Mouse (Mus musculus): ENCODE data around the gene Mex3a.
"Not testable (repeated sequence)": the region's sequence is repeated elsewhere in the genome, so short reads cannot be mapped to it uniquely, and the experiment has no call there.

Mex3a gene

DNA sequence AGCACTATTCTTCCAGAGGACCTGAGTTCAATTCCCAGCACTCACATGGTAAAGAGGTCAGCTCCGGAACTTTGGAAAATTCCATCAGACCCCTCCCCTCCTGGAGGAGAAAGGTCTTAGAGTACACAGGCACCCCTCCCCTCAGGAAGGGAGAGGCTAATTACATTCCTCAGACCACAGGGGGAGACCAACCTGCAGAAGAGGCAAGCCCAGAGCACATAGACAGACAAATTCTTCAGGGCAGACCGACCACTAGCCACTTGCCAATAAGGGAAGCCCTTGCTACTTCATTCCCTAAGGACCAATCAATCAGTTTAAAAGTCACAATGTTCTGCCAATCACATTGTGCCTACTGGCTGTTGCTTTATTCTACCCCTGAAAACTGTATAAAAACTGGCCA lies 40.6 kb downstream of the Mex3a start:
- DNase-seq: no peak

DNA sequence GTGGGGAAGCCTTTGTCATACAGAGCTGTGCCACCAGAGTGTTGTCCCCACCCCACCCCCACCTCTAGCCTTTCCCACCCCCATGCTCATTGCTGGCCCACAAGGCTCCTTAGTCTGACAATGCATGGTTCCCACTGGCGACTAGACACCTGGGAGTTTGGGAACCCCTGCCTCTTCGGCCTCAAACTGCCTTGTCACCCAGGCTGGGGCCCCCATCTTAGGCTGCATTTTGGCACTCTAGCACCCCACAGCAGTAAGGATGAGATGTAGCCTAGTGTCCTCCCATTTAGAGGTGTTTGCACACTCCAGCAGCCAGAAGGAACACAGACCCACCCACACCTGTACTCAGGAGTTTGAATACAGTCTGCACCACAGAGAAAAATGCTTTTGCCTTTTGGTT lies 41.6 kb downstream of the Mex3a start:
- DNase-seq: no peak

DNA sequence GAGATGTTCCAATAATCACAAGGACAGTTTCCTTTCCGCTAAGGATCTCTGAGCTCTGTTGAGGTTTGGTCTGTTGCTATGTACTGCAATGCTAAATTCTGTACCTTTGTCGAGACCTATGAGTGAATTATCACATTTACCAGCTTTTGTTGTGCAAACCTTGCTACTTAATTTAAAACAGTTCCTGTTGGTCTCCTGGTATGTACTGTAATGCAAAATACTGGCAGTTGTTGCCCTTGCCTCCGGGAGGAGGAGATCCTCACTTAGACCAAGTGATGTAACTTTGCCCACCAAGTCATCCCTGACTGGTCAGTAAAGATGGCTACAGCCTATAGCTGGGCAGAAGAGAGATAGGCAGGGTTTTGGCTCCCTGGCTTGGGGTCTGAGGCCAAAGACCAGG lies 43.3 kb downstream of the Mex3a start, which contains the start of gene Ssr2:
Ssr2 (plus strand) TSS at position 337 of the 400 bp plus-strand sequence.
- DNase-seq: no peak

DNA sequence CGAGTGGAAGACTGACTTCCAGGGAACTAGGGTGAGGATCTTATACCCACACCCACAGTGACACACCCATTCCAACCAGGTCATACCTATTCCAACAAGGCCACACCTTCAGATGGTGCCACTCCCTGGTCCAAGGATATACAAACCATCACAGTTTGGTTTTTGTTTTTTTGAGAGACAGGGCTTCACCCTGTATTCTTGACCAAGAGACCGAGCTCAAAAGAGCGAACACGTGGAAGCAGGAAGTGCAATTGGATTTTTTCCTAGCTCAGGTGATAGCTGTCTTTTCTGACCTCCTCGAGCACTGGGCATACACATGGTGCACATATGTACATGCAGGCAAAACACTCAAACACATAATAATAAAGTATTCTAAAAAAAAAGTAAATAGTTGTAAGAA lies 45.7 kb downstream of the Mex3a start:
- not testable (repeated sequence) for DNase-seq

DNA sequence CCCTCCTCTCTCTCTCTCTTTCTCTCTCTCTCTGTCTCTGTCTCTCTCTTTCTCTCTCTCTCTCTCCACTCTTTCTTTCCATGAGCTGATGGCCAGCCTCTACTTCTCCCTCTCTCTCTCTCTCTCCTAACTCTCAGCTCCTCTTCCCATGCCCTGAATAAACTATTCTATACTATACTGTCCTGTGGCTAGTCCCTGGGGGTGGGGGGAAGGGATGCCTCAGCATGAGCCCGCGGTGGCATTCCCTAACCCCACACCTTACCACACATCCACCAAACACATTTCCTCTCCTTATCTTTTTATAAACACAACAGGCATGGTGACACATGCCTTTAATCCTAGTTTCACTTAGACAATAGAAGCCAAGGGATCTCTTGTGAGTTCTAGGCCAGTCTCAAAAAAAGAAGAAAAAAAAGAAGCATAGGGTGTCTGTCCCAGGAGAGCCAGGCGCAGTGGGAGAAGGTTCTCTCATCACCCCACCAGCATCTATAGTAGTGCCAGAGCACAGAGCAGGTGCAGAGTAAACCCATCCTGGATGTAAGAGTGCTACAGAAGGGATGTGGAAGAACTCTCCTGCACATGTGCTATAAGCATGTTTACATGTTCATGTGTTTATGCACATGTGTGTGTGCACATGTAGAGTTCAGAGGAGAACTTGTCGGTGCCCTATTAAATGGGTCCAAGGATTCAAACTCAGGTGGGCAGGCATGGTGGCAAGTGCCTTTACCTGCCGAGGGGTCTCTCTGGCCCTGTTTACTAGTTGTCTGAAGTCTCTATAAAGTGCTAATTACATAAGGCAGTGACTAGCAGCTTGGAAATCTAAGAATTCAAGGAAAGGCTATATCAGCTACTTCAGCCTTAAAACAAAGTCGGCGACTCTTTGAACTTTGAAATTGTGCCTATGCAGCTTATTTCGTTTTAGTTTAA lies 46.6 kb downstream of the Mex3a start:
- no peak for DNase-seq

DNA sequence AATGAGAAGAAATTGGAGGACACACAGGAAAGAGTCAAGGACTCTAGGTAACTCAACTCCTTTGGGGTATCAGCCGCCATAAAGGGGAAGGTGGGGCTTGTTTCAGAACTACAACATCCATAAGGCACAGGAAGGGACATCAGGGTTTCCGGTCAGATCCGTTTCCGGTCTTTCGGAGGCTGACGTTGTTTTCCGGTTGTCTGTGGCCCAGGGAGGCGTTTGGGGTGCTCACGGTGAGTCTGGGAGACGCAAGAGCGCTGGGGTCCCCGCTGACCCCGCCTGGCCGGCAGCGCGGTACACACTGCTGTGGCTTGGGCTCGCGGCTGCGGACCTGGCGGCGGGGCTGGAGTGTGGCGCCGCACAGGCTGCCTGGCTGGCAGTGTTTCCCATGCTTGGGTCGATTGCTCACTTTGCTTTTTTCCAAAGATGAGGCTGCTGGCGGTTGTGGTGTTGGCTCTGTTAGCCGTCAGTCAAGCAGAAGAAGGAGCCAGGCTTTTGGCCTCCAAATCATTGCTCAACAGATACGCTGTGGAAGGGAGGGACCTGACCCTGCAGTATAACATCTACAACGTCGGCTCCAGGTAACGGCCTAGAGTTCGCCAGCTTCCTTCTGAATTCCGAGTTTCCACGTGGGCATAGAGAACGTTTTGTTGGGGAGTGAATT lies 47.4 kb downstream of the Mex3a start:
- peak; percentile 85 for DNase-seq

DNA sequence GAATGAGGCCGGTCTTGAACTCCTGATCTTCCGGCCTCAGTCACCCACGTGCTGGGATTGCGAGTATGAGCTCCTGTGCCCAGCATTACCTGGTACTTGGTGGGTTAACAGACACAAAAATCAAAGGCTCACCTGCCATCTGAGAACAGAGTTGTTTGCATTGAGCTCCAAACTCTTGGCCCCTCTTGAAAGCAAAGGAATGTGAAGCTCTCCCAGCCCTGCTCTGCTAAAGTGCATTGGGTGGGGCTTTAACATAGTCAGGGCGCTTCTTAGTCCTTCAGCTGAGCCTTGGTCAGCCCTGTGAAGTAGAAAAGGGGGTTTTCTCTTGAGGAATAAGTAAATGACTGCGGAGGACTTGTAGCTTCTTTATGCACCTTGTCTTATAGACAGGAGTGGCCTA lies 53.6 kb downstream of the Mex3a start:
- no peak for DNase-seq

DNA sequence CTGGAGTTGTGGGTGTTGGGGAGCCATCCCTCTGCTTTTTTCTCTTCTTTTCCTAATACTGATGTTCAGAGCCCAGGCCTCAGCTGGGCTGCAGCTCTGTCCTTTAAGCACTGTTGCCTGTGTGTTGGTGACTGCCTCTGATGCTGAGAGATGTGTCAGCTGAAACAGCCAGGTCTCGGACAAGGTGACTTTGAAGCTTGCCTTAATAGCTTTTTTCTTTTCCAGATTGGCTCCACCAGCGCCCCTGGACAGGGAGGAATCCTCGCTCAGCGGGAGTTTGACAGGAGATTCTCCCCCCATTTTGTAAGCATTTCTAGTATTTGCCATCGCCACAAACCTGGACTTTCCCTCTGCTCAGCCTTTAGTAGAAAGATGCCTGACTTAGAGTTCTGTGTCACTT lies 54.4 kb downstream of the Mex3a start:
- no peak for DNase-seq

DNA sequence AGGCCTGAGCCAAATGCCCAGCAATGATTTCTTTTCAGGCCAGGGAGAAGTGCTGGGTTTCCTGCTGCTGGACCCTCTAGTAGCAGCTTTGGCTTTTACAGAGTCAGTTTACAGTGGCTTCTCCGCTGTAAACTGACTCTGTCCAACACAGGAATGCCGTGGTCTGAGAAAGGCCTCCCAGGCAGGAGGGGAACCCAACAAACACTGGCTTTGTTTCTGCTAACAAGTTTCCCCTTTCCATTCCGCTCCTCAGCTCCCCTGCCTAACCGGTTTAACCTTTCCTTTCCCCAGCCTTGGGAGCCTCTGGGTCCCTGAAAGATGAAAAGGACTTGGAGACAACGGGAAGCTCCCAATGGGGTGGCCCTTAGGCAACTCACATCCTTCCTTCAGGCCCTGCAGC lies 58.1 kb downstream of the Mex3a start:
- DNase-seq: no peak

Data from cerebellum, adult 9-11 months (tissue).